Mouse (Mus musculus) heart, postnatal 4 days (tissue): Measurements from ENCODE around the gene March6. TPM values are rescaled to one million over a fixed set of nuclear protein-coding genes. Genes with fewer than 3 reads are reported as not detected.

Experiments
- DNase-seq: peaks from one replicate; pipeline ENCODE4 v3.0.0; 2021
- total RNA-seq, 2 experiments: library from RNA; stranded (reverse); gene quantifications; 2 replicates each; pipeline ENCODE4 v1.2.3; 2021

March6 gene
- total RNA-seq, 2 experiments from 2014 or later = 92.5 to 97.5 TPM

GRCm38 (mm10) chr15:31414179-31414898, 116.5 kb downstream of the March6 start:
- no peak for DNase-seq

DNA sequence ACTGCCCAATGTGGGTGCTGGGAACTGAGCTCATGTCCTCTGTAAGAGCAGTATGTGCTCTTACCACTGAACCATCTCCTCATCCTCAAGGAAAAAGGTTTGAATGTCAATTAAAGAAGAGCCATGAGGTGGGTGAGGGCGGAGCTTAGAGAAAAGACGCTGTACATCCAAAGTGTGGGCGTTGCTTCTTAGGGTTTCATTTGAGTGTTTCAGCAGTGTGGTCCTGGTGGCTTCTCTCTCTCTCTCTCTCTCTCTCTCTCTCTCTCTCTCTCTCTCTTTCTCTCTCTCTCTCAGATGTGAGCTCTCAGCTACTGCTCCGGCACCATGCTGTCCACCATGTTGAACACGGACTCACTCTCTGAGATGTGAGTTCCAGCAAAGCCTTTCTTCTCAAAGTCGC, 117.2 kb downstream of the March6 start:
- DNase-seq = no peak

- DNase-seq = no peak
Observed at GRCm38 (mm10) chr15:31412933-31413332, 117.9 kb downstream of the March6 start.

GRCm38 (mm10) chr15:31412436-31412835, 118.4 kb downstream of the March6 start:
- no peak for DNase-seq

- DNase-seq = no peak
Observed at GRCm38 (mm10) chr15:31407490-31407889, 123.4 kb downstream of the March6 start.

DNA sequence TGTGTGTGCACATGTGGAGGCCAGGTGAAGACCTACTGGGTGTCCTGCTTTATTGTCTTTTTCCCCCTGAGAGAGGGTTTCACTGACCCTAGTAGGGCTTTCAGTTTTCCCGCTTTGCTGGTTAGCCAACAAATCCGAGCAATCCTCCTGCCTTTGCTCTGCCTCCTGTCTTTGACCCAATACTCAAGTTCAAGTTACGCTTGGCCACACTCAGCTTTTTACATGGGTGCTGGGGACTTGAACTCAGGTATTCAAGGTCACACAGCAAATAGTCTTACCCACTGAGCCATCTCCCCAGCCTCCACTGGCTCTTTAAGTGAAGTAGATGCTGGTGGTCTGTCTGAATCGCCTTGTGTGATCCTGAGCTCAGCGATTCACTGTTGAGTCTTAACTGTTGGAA, 124.0 kb downstream of the March6 start:
- DNase-seq = no peak

Other genes with a start within 250 kb of the March6 start
- gene Ankrd33b, start 163.3 kb downstream of the March6 start, total RNA-seq = 10 to 100 TPM; 12.8 to 13.4 TPM
- under 1 TPM; 0.38 TPM for gene Ropn1l, start 77.3 kb downstream of the March6 start, total RNA-seq
- gene Cmbl, start 34.3 kb upstream of the March6 start, total RNA-seq = 10 to 100 TPM; 13.9 to 14.6 TPM
- 100 to 1,000 TPM; 211 to 213 TPM for gene Cct5, start 70.8 kb upstream of the March6 start, total RNA-seq
- gene Fam173b, start 70.8 kb upstream of the March6 start, total RNA-seq = 10 to 100 TPM; 17.1 to 18.6 TPM